Mouse (Mus musculus): ENCODE measurements around the gene Chst1.

Gene Chst1

DNA sequence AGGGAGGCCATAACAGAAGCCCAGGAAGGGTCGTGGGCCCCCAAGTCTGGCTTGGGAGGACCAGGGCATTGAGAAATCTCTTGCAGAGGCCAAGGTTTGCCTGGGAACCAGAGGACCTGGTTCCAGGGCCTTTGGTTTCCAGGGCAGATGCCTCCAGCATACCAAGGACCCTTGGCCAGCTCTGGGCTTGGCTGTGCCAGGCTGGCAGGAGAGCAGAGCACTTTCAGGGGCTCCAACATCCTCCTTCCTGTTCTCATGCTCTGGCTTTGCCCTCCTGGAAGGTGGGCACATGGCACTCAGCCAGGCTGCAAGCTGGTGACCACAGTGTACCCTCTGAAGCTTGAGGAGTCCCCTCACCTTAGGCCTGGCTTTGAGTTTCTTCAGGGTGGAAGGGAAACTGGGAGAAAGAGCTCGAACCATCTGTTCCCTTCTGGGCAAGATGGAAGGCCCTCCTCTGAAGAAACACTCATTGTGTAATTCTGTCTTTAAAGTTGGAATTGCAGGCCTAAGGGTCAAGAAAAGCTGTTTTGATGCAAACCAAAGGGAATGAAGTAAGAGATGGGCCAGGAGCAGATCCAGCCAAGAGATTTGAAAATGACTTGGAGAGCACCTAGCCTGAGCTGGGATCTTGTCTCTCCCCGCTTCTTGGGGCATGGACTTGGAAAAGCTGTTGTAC, 10.3 kb downstream of the Chst1 start:
- DNase-seq (ENCODE audit: low spot score) = no peak

DNA sequence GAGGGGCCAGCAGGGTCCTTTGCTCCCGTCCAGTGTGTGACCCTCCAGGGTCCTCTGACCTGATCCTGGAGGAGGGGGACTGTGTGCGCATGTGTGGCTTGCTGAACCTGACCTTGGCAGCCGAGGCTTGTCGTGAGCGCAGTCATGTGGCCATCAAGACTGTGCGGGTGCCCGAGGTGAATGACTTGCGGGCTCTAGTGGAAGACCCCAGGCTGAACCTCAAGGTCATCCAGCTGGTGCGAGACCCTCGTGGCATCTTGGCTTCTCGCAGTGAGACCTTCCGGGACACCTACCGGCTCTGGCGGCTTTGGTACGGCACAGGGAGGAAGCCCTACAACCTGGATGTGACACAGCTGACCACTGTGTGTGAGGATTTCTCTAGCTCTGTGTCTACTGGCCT, 14.1 kb downstream of the Chst1 start:
- DNase-seq (ENCODE audit: low spot score) = no peak

DNA sequence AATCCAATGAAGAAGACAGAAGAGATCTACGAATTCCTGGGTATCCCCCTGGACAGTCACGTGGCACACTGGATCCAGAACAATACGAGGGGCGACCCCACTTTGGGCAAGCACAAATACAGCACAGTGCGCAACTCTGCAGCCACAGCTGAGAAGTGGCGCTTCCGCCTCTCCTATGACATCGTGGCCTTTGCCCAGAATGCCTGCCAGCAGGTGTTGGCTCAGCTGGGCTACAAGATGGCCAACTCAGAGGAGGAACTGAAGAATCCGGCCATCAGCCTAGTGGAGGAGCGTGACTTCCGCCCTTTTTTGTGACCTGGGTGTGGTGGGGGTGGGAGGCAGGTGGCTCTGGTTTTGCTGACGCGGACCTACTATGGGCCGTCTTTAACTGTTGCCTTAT, 14.6 kb downstream of the Chst1 start:
- DNase-seq (ENCODE audit: low spot score) = no peak

DNA sequence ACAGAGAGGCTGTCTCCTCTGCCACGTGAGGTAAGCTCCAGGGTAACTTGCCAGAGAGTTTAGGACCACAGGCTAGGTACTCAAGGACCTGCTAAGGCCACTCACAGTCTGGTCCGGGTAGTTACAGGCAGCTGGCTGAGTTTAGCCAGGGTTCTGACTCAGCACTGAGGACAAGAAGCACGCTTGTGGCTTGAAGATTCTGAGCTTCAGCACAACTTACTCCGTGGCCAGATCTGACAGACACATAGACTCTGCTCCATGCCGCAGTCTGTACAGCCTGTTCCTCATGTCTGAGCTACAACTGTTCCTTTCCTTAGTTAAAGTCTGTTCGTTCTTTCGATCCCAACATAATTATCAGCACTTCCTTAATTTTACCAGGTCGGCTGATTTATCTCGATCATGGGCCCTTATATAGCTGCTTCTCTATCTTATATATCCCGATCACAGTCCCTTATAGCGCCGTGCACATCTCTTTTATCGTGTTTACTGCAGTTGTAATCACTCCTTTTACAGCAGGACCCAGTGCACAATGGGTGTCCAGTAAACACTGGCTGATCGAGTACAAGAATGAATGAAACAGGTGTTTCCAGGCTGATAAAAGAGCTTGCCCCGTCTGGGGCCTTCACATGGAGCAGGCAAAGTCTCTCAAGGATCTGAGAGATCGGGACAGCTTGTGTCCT, 17.7 kb downstream of the Chst1 start:
- no peak for DNase-seq (ENCODE audit: low spot score)

DNA sequence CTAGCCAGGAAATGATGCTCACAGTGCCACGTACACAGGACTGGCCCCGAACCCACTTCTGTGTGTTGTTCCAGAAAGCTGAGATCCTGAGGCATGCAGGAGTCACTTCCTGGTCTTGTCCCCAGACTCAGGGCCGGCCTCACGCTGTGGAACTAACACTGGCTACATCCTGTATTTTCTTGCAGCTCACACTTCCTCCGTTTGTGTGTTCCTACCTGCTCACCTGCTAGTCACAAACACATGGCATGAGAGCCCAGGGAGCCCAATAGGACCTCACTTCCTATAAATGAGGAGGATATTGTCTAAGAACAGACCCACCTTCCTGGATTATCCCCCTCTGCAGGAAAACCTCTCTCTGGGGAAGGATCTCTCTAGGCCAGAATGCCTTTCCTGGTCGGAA, 18.5 kb downstream of the Chst1 start:
- no peak for DNase-seq (ENCODE audit: low spot score)

DNA sequence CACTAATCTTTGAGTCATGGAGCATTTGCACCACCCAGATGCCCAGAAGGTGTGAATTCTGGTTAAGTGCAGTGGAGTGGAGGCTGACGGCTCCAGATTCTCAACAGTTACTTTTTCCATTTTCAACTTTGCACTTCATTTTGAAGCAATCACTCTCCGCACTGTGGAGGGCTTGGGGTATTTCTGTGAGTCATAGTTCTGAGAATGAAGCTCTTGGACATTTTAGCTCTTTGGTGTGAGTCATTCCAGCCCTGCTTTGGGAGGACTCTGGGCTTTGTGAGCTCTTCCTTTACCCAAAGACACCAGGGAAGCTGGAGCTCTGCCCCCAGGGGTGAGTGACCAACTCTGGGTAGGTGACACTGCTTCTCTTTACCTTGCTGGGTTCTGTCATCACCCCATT, 28.1 kb downstream of the Chst1 start:
- DNase-seq (ENCODE audit: low spot score) = no peak

DNA sequence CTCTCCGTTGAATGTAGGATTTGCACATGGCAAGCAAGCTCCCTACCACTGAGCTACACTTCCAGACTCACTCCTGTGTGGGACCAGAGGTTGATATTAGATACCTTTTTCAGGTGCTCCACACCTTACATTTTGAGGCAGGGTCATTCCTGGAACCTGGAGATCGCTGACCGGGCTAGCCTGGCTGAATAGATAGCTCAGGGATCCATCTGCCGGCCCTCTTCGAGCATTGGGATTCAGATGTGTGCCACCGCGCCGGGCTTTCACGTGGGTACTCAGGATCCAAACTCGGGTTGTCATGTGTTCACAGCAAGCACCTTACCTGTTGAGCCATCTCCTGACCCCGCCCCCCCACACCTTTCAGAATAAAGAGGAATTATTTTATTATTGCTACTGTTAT, 31.3 kb downstream of the Chst1 start:
- DNase-seq (ENCODE audit: low spot score) = no peak

DNA sequence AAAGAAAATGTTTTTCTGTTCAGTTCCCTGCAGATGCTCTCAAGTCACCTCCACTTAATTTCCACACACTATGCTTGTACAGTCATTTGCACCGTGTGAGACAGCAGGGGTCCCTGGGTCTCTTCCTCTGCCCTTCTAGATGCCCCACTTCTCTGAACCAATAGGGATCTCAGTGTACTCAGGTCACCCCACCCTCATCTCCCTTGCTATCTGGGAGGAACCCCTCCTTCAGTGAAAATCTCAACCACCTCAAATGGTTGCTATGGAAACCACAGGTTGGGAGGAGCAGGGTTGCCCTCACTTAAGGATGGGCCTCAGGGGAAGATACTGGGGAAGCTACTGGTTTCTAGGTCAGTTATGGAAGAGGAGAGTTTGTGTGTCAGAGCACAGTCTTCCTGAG, 32.5 kb downstream of the Chst1 start:
- DNase-seq (ENCODE audit: low spot score) = no peak

DNA sequence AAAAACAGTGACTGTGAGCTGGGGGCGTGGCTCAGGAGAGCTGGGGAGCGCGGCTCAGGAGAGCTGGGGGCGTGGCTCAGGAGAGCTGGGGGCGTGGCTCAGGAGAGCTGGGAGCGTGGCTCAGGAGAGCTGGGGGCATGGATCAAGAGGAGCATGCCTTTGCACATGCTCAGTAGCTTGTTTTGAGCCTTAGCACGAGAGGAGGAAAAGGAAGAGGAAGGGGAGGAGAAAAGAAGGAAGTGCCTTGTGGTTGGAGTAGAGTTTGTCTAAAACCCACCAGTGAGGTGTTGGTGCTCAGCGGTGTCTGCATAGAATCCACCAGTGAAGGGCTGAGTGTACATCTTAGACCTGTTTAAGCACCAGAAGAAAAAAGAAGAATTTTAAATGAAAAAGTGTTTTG, 41.0 kb downstream of the Chst1 start:
- DNase-seq (ENCODE audit: low spot score) = no peak

DNA sequence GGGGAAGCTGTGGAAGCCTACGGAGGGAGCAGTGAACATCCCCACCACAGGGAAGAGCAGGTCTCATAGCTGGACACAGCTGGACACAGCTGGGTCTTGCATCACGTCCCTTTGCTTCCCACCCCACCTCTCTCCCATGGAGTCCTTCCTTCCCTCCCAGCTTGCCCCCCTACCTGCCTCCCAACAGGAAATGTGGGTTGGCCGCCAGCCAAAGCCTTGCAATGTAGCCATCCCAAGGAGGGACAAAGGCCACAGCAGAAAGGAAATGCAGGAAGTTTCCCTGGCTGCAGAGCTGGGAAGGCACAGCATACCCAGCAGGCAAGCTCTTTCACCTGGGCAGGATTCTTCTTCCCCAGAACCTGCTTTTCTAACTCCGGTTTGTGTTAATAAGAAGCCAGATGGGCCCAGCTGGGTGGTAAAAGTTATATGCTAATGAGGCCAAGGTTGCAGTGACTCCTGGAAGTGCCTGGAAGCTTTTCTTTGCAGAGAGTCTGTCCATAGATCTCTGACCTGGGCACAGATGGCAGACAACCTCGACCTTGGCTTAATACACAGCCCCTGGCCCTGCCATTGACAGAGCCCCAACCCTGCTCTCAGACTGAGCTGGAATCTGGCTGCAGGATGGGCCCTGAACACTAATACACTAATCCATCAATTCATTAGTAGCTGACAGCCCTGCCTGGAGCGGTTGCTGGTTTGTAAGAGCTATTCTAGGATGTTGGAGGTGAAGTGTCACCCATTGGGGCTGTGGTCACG, 46.0 kb downstream of the Chst1 start:
- peak; percentile 67 for DNase-seq (ENCODE audit: low spot score)

DNA sequence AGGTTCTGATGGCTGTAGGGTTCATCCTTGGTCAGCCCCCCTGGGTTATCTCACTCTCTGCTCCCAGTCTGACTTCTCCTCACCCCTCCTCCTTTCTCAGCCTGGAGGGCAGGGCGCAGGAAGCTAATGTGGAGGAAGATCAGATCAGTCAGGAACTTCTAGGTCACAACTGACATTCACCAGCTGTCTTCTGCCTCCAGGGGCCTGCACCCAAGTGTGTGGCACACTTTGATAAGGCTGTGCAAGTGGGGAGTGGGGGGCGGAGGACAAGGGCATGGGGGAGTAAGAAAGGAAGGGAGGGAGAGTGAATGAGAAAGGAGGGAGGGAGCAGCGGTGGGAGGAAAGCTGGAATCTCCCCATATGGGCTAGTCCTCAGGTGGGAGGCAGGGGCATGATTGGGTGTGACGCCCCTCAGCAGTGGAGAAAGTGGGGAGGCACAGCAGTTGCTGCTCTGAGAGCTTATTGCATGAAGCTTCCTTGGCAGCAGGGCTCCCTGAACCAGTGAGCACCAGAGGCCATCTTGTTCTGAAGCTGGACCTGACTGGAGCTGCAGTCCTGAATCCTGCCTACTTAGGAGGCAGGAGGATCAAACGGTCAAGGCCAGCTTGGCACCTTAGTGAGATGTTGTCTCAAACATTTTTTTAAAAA, 49.8 kb downstream of the Chst1 start:
- DNase-seq (ENCODE audit: low spot score) = no peak

DNA sequence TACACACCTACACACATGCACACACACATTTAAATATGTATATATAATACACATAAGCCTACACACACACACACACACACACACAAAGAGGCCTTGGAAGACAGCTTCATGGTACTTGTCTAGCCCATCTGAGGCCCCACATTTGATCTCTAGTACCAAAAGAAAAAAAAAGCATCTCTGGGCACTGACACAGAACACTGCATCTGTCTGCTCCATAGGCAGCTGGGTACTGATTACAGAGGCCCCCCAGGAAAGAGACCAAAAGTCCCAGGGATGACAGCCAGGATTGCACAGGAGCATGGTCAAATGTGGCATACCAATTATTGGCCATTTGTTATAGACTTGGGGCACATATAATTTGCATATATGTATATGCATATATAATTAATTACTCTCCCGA, 50.9 kb downstream of the Chst1 start:
- DNase-seq (ENCODE audit: low spot score) = no peak

DNA sequence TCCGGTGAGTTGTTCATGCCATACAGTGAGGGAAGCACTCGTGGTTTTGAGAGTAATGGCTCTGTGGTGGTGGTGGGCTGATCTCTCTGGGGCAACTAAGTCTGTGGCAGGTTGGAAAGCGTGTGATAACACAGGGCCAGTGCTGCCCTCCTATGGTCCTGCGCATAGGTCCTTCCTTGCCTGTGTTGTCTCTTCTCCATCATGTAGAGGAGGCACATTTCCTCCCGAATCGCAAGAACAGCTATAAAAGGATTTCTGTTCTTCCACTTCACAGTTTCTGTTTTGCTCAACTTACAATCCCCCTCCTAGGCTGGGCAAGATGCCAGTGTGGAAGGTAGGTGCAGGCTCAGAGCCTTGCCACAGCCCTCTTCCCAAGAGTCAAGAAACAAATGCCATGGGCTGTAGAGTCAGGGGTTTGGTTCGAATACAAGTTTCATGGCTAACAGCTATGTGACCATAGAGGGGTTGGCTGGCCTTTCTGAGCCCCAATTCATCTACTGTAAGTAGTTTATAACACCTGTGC, 51.8 kb downstream of the Chst1 start:
- DNase-seq (ENCODE audit: low spot score) = no peak

DNA sequence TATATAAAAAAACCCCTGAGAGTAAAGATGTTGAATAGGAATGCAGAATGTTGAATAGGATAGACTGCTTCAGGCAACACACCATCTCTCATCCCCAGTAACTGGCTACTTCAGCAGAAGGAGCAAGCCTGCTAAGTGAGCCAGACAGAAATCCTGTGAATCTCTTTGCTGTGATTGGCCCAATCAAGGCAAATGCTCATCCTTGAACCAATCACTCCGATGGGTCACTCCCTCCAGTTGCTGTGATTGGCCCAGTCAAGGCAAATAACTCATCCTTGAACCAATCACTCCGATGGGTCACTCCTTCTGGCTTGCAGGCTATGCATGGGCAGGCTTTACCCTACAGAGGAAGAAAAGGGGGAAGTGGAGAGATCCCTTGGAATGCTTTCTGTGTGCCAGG, 57.7 kb downstream of the Chst1 start:
- DNase-seq (ENCODE audit: low spot score) = no peak

DNA sequence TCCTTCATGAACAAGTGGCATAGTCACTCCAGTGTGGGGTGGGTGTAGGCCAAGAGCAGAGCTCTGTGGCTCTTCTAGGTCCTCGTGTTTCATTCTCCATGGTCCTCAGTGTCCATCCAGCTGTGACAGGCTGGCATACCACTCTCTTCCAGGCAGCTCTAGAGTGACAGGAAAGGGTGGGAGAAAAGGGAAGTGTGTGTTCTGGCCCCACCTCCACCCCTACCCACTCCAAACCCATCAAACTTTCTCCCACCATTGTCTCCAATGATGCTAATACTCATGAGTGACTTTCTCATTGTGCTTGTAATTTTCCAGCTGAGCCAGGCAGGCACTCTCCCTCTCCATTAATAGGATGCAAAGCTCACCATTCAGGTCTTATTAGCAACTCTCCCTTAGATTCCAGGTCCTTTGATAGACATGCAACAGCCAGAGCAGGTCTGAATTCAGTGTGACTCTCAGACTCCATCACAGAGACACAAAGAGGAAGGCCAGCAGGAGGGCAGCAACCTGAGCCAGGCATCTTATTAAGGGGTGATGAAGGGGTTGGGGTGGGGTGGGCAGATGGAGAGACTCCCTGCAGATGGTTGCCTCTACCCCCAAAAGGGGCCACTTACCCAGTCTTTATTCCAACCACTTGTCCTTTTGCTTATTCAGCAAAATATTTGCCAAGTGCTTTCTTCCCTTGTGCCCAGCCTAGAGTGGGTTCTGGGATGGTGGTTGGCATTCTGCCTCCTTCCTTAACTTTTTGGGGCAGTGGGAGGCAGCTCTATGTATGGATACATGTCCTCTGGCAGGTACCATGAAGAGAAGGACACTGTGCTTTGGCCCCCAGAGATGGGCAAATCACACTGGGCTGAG, 59.0 kb downstream of the Chst1 start:
- no peak for DNase-seq (ENCODE audit: low spot score)

DNA sequence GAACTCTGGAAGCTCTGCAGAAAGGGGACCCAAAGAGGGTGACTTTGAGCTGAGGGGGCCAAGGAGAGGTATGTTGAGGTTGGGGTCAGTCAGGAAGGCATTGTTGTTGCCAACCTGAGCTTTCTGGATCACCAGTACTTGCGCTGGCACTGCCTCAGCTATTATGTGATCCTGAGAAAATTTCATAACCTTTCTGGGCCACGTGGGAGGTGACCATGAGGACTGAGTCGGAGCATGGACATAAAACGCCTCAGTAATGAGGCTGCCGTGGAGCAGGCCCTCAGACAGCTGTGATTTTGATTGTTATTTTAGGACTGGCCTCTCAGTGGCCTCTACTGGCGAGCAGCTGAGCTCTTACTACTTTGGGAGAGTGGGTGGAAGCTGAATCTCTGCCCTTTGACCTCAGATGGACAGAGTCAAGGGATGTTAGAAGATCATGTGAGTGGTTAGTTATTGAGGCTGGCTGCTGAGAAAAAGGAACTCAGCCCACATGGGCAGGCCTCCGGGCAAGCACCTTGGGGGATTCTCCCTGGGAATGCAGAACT, 60.1 kb downstream of the Chst1 start:
- no peak for DNase-seq (ENCODE audit: low spot score)

DNA sequence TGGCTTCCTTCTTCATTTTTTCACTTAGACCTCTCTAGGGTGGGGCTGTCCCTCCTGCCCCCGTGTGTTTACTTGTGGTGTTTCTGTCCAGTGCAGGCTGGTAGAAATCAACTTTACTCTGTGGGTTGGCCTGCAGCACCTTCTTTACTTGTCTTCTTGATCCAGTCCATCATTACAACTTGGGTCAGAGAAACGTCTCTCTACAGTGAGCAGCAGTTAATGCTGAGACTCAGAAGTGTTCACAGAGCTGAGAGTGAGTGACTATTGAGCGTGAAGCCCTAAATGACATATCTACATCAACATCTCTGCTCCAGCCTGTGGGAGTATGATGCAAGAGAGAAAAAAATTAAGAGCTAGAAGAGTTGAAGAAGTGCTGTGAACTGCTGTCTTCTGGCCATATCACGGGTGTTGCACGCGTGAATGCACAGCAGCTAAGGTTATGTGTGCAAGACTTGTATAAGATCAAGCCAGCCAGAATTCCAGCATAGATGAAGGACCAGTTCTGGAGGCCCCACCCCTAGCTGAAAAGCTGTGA, 63.1 kb downstream of the Chst1 start:
- no peak for DNase-seq (ENCODE audit: low spot score)

Data from testis, postnatal 10 days (tissue).